Mouse (Mus musculus): Measurements from ENCODE around the gene Krtap13. TPM values are rescaled to one million over a fixed set of nuclear protein-coding genes. Genes with fewer than 3 reads are reported as not detected.

Krtap13 gene
- not detected for polyA plus RNA-seq (2017; shearing (Covaris generic))

GRCm38 (mm10) chr16:88751535-88751934 lies at the start of gene Krtap13:
TSS of gene Krtap13 (minus strand) at chr16:88751635.

GRCm38 (mm10) chr16:88777596-88777995 lies 26.2 kb upstream of the Krtap13 start, which contains the start of gene Gm5965:
TSS of gene Gm5965 (plus strand) at chr16:88777896.

DNA sequence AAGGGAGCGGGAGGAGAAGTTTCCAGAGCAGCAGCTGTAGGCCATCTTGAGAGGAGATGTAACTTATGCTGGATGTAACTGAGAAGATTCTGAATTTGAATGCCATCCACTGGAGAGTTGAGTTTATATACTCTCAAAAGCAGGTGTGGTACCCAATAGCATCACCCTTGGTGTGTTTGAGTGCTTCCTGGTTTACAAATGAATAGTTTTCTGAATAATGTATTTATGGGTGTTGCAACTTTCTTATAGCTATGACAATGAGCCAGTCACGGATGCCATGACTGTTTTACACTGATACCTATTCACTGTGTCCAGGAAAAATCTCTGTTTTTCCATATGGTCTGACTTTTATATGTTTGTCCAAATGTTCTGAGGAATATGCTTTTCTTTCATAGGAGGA lies 22.7 kb upstream of the Krtap13 start, which contains the start of gene 2310057N15Rik:
Gene 2310057N15Rik, minus strand, starts transcription at position 101 of the 400 bp plus-strand sequence.

DNA sequence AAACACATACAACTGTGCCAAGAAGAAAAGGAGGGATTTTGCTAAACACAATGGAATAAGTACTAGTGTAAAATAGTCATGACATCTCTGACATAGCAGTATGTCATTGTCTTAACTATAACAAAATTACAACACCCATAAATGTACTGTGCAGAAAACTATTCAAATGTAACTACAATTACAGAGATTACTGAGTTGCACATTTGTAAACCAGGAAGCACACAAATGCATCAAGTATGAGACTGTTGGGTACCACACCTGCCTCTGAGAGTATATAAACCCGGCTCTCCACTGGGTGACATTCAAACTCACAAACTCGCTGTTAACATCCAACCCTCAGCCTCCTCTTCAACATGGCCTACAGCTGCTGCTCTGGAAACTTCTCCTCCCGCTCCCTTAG lies 7.1 kb upstream of the Krtap13 start, which contains the start of gene 2310034C09Rik:
Gene 2310034C09Rik, plus strand, starts transcription at position 301 of the 400 bp plus-strand sequence.

GRCm38 (mm10) chr16:88728812-88729275 lies 22.6 kb downstream of the Krtap13 start, which contains the start of gene Krtap13-1:
TSS of gene Krtap13-1 (plus strand) at chr16:88728862.

GRCm38 (mm10) chr16:88707496-88708012 lies 43.9 kb downstream of the Krtap13 start, which contains the start of gene 2310061N02Rik:
TSS of gene 2310061N02Rik (minus strand) at chr16:88707962.

Other genes starting within 250 kb of the Krtap13 start
- not detected for gene Cldn17, start 244.7 kb downstream of the Krtap13 start, polyA plus RNA-seq (2017; shearing (Covaris generic))
- 0.16 TPM for gene Cldn8, start 188.5 kb downstream of the Krtap13 start, polyA plus RNA-seq (2017; shearing (Covaris generic))
- gene Krtap24-1, start 139.4 kb downstream of the Krtap13 start, polyA plus RNA-seq (2017; shearing (Covaris generic)): not detected
- not detected for gene 2310079G19Rik, start 124.0 kb downstream of the Krtap13 start, polyA plus RNA-seq (2017; shearing (Covaris generic))
- not detected for gene Krtap26-1, start 103.8 kb downstream of the Krtap13 start, polyA plus RNA-seq (2017; shearing (Covaris generic))
- gene Krtap27-1, start 80.0 kb downstream of the Krtap13 start, polyA plus RNA-seq (2017; shearing (Covaris generic)): not detected
- not detected for gene 2310061N02Rik, start 43.7 kb downstream of the Krtap13 start, polyA plus RNA-seq (2017; shearing (Covaris generic))
- not detected for gene Krtap13-1, start 22.8 kb downstream of the Krtap13 start, polyA plus RNA-seq (2017; shearing (Covaris generic))
- gene 2310034C09Rik, start 7.2 kb upstream of the Krtap13 start, polyA plus RNA-seq (2017; shearing (Covaris generic)): not detected
- gene 2310057N15Rik, start 22.6 kb upstream of the Krtap13 start, polyA plus RNA-seq (2017; shearing (Covaris generic)): not detected
- not detected for gene Gm5965, start 26.3 kb upstream of the Krtap13 start, polyA plus RNA-seq (2017; shearing (Covaris generic))
- gene Gm20741, start 60.6 kb upstream of the Krtap13 start, polyA plus RNA-seq (2017; shearing (Covaris generic)): not detected
- not detected for gene Krtap15, start 68.6 kb upstream of the Krtap13 start, polyA plus RNA-seq (2017; shearing (Covaris generic))
- gene Krtap14, start 74.5 kb upstream of the Krtap13 start, polyA plus RNA-seq (2017; shearing (Covaris generic)): not detected
- gene Krtap19-1, start 117.8 kb upstream of the Krtap13 start, polyA plus RNA-seq (2017; shearing (Covaris generic)): not detected
- gene Krtap19-2, start 122.6 kb upstream of the Krtap13 start, polyA plus RNA-seq (2017; shearing (Covaris generic)): not detected
- not detected for gene Krtap19-3, start 126.4 kb upstream of the Krtap13 start, polyA plus RNA-seq (2017; shearing (Covaris generic))
- not detected for gene Krtap19-4, start 133.5 kb upstream of the Krtap13 start, polyA plus RNA-seq (2017; shearing (Covaris generic))
- not detected for gene Krtap19-5, start 144.8 kb upstream of the Krtap13 start, polyA plus RNA-seq (2017; shearing (Covaris generic))
- not detected for gene Krtap19-9b, start 180.6 kb upstream of the Krtap13 start, polyA plus RNA-seq (2017; shearing (Covaris generic))
- gene Krtap16-3, start 211.2 kb upstream of the Krtap13 start, polyA plus RNA-seq (2017; shearing (Covaris generic)): not detected

Measured in effector memory CD4-positive, alpha-beta T cell, adult 5 months (primary cell).